Mouse (Mus musculus): ENCODE measurements at regions not wholly inside any gene's neighbourhood (a gene's known extent, or its start where the extent isn't known, plus 50 kb on each side); places are given as distances from the start of the nearest gene placed in this dataset.
"Not testable (repeated sequence)": the region's sequence is repeated elsewhere in the genome, so short reads cannot be mapped to it uniquely, and the experiment has no call there.

DNA sequence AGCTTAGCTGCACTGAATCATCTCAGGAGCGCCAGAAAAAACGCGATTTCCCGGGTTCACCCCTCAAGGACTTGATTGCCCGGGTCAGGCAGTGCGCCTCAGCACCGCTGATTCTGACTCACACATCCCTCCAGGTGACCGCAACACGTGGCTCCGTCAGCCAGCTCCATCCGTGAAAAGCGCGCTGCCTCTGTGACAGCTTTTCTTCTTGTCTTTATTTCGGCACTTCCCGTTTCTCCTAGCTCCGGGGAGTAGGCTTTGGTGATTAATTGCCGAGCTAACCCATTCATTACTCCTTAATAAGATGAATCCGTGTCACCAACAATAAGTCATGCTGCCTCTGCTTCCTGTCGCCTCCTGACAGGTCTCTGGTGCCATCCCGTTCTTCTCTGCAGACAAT lies 108.6 kb downstream of the Katnal1 start:
- ATAC-seq (ENCODE audit: low TSS enrichment): no peak

DNA sequence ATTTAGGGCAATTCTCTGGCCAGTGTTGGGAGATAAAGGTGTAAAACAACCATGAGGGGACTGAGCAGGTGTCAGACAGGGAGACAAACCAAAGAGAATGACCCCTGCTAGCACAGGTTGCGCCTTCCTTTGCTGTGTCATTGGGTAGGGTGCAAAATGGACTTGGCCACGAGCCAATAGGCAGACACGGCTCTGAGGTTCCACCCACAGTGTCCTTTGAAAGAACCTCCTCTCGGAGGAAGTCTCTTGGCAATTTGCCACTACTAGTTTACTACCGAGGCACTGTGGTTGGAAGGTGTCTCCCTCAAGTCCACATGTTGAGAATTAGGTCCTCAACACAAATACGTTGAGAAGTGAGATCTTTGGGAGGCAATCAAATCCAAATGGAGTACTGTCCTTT lies 109.7 kb downstream of the Katnal1 start:
- ATAC-seq (ENCODE audit: low TSS enrichment): no peak

DNA sequence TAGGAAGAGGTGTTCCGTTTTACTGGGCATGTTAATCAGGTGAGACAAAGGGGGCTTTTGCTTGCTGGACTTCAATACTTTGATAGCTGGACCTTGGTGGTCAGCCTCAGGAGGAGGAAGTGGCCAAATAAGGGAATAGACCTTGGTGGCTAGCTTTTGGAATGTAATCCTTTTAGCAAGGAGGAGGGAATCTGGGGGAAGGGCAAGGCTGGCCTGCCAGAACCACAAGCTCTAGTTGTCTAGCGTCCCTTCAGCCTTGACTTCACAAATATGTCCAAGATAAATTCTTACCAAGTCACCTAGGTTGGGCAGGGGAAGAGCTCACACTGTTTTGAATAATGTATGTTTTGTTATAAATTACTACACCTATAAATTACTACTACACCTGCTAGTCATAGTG lies 110.4 kb downstream of the Katnal1 start:
- ATAC-seq (ENCODE audit: low TSS enrichment): no peak

DNA sequence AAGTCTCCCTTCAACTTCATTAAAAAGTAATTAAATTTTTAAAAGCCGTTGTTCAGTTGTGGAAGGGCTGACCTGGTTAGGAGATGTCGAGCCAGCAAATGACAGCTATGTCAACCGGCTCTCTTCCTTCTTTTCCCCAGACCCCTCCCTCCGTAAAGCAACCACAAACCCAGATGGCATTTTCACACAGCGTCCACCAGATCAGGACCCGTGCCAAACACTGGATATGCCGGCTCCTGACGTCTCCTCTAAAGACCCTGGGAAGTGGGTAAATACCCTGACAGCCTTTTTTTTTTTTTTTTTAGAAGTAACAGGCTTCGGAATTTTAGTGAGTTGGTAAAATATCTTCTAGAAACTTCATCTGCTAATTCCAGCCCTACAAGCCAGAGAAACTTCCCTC lies 116.3 kb downstream of the Katnal1 start:
- no peak for ATAC-seq (ENCODE audit: low TSS enrichment)

DNA sequence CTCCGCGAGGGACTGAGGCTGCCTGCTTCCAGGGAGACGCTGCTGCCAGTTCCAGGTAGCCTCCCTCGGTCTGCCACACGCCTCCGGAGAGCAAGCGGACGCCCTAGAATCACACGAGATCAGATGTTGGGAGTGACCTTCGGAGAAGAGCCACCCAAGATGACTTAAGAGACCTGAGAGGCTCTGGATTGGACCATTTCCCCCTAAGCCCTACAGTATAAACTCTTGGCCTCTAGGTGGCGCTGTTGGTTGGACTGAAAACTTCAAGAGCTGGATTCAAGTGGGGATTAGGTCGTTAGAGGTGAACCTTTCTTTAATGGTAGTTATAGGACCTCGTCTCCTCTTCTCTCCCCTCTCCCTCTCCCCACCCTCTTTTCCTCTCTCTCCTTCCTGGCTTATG lies 117.1 kb downstream of the Katnal1 start:
- peak; percentile 77 for ATAC-seq (ENCODE audit: low TSS enrichment)

DNA sequence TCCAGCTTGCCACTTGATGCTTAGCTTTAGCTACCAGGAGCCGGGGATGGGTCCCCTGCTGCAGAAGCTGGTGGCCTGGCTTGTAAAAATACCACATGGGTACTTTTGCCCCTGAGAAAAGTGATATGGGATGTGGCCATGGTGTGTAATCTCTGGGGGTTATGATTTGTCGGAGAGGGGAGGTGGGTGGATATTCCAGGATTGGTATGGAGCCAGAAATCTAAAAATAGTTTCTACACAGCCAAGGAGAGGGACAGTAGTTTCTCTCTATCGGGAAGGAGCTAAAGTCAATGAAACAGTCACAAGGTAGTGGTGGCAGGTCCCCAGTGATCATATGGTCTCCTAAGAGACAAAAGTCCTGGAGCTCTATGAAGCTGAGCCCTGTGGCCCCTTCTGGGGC lies 119.6 kb downstream of the Katnal1 start:
- ATAC-seq (ENCODE audit: low TSS enrichment): no peak

DNA sequence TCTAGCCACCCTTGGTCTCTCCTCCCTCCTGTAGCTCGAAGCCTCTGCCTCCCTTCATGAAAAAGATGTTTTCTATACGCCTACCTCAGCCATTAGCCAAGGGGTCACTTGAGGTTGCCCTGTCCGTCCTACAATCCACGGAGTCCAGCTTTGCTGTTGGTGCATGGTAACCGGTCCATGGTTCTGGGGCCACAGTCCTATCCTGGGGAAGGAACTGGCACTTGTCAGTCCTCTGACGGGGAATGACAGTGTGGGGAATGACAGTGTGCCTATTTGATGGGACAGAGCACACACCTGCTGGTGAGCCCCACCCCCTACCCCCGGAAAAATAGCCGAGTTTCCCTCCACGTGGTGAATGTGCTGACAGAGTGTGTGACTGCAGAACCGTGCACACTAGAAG lies 120.1 kb downstream of the Katnal1 start:
- no peak for ATAC-seq (ENCODE audit: low TSS enrichment)

DNA sequence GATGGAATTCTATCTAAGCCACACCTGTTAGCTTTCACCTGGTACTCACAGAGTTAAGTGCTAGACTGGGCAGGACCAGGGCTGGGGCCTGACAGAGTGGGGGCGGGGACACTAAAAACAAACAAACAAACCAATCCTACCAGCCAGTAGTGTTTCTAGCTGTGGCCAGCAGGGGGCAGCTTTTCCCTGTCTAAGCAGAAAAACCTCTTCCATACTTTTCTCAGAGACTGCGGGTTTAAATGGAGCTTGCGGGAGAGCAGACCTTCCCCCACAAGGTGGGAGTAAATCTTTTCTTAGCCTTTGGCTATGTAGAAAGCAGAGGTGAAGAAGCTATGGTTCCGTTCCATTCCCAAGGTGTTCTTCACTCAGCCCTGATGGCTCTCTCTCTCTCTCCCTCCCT lies 120.7 kb downstream of the Katnal1 start:
- peak; percentile 66 for ATAC-seq (ENCODE audit: low TSS enrichment)

DNA sequence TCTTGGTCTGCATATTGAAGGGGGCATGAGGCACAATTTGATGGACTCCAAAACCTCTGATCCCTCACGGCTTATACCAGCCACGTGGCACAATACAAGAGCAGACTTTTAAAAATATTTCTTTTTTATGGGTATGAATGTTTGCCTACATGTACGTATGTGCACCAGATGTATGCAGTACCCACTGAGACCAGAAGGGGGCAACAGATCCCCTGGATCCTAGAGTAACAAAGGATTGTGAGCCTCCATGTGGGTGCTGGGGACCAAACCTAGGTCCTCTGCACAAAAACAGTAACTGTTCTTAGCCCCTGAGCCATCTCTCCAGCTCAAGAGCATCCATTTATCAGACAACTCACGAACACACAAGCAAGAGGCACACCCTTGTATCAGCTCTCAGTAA lies 121.5 kb downstream of the Katnal1 start:
- no peak for ATAC-seq (ENCODE audit: low TSS enrichment)

DNA sequence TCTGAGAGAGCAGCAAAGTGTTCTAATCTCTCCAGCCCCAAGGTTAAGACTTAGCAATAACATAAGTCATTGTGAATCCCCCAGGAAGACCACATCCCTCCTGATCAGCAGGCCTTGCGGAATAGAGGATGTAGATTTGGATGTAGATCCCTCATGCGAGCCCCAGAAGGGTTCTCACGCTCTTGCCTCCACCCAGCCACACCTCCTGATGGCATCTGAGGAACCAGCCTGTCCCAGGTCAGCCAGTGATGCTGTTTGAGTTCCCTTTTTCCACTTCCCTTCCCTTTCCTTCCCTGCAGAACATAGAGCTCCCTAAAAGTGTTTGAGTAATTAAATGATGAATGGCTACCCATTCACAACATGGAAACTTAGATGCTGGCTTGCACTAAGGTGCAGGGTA lies 124.1 kb downstream of the Katnal1 start:
- no peak for ATAC-seq (ENCODE audit: low TSS enrichment)

DNA sequence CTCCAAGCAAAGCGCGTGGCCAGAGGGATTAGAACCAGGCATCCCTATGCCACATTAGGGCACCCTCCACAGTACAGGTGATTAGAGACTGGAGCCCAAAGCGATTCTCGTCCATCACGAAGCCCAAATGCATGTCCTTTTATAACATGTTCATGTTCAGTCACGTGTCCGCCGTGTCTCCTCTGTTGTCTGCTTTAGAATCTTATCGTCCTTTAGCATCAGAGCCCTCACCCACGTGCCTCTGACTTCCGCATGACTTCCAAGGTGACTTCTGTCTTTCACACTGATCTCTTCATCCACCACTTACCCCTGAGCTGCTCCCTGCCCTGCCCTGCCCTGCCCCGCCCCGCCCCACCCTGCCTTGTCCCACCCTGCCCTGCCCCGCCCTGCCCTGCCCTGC lies 125.3 kb downstream of the Katnal1 start:
- ATAC-seq (ENCODE audit: low TSS enrichment): no peak

DNA sequence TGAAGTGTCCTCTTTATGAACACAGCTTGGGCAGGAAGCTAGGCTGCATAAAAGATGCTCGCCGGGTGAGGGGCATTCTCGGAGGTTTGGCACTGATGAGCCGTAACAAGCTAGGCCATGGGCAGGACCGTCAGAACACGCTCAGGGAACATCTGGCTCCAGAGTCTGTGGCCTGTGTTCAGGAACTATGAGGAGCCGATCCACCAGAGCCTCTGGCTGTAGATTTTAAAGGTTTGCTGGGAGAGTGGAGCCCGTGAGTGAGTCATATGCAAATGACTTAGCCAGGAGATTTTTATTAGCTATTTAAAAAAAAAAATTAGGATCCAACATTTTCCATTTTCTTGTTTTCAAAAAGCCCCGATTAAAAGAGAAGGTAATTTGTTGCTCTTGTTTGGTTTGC lies 126.4 kb downstream of the Katnal1 start:
- peak; percentile 16; the same call in 1 of the 2 replicates for ATAC-seq (ENCODE audit: low TSS enrichment)

DNA sequence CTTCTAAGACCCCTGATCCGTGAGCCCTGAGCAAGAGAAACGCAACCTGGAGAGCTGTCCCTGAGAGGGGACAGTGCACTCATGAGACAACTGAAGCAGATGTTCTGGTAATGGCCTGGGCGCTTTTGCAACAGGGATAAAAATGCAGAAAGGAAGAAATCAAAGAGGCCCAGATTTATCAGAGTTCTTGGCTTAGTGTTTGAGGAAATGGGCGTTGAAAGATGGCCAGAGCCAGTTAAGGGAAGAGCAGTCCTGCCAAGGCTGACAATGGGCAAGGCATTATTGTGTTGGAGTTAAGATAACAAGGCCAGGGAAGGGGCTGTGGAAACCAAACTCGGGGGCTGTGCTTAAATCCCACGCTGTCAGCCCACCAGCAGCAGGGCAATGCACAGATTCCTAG lies 130.6 kb downstream of the Katnal1 start:
- no peak for ATAC-seq (ENCODE audit: low TSS enrichment)

DNA sequence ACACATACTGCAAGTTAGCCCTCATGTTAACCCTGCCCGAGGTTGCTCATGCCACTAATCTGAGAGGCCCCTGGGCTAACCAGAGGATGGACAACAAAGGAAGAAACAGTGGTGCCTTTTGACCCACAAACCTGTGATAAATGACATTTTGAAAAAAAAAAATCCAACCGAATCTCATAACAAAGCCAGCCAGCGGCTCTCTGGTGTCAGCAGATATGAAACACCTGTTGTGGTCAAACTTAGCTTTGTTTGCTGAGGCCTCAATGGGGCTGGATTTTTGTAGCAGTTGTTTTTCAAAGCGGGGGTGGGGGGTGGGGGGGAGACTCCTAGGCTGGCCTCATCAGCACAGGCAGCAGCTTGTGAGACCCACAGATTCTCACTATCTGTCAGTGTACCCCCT lies 133.0 kb downstream of the Katnal1 start:
- no peak for ATAC-seq (ENCODE audit: low TSS enrichment)

DNA sequence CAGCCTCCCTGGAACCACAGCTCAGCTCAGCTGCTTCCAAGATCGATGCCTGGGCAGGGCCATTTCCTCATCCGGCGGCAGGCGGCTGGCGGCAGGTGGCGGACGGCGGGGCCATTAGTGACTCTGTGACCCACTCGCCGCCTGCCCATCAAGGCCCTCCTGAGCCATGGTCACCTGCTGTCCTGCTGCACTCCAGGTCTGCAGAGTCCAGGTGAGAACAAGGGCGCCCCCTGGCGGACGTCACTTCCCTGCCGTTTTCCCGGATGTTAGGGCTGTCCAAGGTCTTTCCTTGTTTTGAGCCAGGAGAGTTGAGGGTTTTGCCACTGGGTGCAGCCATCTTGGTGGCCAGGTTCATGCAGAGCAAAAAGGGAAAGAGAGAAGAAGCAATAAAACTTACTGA lies 134.7 kb downstream of the Katnal1 start:
- ATAC-seq (ENCODE audit: low TSS enrichment): peak; percentile 44; the same call in 1 of the 2 replicates

DNA sequence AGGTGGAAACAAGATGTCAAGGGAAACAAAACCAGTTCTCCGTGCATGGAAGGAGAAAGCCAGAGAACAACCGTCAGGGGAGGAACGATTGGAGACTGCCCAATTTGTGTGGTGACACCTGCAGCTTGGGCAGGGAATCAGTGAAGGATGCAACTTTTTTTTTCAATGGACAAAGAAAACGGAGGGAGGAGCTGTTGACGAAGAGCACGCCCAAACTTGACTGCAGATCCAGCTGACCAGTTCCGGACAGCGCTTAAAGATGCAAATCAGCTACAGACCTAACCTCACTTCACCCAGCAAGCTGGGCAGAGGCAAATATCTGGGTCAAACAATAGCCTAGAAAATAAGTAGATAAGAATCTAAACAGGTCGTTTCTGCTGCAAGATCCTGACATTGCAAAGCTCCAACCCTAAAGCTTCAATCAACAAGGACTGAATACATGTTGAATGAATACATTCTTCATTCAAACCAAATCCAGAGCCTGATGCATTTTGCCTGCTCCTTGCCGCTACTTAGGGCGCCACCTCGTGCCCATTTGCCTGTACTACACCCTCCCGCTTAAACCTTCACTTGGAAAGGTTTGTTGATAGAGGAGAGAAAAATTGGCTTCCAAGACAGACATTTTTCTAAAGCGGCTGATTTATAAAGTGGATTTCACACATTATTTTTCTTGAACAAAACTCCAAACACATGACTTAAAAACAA lies 136.2 kb downstream of the Katnal1 start:
- peak; percentile 77; the same call in 1 of the 2 replicates for ATAC-seq (ENCODE audit: low TSS enrichment)

DNA sequence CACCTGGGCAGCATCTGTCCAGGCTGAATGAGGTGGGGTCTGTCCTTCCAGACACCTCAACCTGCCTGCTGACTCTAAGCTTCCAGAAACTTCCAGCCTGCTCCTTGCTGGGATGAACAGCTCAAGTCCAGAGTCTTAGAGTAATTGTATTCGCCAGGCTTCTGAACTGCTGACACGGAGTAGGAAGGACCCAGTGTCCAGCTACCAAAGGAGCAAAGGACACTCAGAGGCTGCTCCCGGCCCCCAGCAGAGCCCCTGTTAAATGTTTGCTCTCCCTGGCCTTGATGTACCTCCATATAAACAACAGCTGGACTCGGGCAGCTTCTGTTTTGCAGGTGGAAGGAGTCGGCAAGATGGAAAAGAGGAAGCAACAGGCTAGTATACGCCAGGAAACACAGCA lies 137.5 kb downstream of the Katnal1 start:
- ATAC-seq (ENCODE audit: low TSS enrichment): no peak

DNA sequence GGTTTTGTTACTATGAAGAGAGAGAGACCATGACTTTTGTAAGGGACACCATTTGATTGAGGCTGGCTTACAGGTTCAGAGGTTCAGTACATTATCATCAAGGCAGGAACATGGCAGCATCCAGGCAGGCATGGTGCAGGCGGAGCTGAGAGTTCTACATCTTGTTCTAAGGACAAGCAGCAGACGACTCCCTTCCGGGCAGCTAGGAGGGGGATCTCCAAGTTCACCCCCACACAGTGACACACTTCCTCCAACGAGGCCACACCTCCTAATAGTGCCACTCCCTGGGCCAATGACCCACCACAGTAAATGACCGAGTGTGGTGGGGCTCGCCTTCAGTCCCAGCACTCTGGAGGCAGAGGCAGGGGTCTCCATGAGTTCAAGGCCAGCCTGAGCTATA lies 138.8 kb downstream of the Katnal1 start:
- ATAC-seq (ENCODE audit: low TSS enrichment): not testable (repeated sequence)

DNA sequence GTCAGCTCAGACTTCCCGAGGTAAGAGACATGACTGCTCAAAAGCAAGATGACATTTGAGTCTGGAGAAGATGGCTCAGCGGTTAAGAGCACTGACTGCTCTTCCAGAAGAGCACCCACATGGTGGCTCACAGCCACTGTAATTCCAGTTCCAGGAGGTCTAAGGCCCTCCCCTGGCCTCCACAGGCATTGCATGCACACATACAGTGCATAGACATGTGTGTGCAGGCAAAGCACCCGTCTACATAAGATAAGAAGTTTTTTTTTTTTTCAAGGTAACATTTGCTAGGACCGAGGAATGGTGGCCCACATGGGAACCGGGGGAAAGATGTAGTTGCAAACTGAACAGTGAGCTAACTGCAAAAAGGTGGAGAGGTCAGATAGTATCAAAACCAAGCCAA lies 139.3 kb downstream of the Katnal1 start:
- ATAC-seq (ENCODE audit: low TSS enrichment): no peak

DNA sequence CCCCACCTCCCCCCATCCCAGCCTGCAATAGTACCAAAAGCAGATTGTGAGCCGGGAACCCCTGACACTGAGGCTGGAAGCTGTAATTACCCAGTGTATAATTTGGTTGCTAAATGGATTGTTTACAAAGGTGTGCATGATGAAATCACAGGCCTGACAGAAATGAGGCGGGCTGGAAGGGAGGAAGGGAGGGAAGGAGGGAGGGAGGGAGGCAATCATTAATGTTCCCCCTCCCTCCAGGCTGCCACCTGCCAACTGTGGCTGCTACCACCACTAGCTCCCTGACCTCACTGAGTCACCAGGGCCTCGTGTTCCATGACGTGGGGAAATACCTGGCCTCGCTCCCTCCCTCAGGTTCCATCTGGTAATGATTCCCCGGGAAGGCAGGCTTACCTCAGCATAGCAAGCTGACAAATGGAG lies 140.0 kb downstream of the Katnal1 start:
- no peak for ATAC-seq (ENCODE audit: low TSS enrichment)

DNA sequence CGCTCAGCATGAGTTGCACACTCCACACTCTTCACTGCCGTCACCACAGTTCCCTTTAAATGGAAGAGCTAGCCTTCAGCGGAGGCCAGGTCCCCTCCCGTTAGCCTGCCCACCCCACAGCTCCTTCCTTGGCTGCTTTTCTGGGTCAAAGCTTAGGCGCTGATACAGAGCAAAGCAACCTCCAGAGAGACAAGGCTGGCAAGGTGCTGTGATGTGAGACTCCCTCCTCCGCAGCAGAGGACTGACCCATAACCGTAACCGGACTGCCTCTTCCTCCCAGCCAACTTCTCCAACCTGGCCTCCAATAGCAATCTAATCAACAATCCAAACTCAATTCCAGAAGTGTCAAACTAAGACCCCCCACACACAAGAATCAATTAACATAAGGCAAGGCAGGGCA lies 140.4 kb downstream of the Katnal1 start:
- no peak for ATAC-seq (ENCODE audit: low TSS enrichment)

DNA sequence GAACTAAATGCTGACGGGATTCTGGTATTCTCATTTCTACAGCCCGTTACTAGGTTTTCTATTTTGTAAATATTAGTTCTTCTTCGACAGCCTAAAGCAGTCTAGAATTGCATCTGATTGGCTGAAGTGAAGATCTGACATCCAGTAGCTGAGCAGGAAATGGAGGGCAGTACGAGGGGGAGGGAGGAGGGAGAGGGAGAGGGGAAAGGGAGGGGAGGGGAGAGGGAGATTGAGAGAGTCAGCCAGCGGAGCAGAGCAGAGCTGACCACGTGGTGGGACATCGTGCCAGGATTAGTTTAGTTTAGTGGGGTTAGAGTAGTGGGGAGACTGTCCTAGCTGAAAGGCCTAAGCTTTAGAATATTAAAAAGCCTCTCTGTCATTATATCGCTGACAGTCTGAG lies 141.8 kb downstream of the Katnal1 start:
- ATAC-seq (ENCODE audit: low TSS enrichment): no peak

DNA sequence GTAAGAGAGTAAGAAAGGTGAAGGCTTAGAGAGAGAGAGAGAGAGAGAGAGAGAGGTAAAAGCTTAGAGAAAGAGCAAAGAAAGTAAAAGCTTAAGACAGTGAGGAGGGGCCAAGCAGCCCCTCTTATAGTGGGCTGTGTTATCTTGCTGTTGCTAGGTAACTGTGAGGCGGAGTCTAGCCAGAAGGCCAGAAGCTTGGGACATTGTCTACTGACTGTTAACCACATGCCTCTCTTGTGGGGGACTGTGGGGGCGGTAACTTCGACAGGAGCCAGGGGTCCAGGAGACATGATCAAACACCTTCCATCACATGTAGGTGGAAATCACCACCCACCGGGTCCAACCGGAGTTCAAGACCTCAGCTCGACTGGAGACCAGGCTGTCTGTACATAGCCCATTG lies 148.0 kb downstream of the Katnal1 start:
- ATAC-seq (ENCODE audit: low TSS enrichment): not testable (repeated sequence)

Data from frontal cortex, adult (tissue).